Mouse (Mus musculus) neural tube, embryonic 11.5 days (tissue): ENCODE measurements at regions not wholly inside any gene's neighbourhood (a gene's known extent, or its start where the extent isn't known, plus 50 kb on each side); places are given as distances from the start of the nearest gene placed in this dataset.

ENCODE experiments used
- ATAC-seq: fragments of 200-750 bp; cut with Nextera tagmentation; 2 replicates; pipeline ENCODE4 v1.8.0; 2017; ENCODE audit warnings: moderate number of reproducible peaks, mild to moderate bottlenecking, moderate TSS enrichment, moderate library complexity; ENCODE audit not compliant: insufficient read depth, low FRiP score, low TSS enrichment
- DNase-seq: peaks from one replicate; pipeline ENCODE4 v3.0.0-alpha.2; 2015; ENCODE audit warnings: low spot score
- H3K27ac ChIP-seq: fragments of 300-500 bp; sonication (generic); 2 replicates; pipeline ENCODE4 v1.5.1; 2014; ENCODE audit warnings: low read depth, mild to moderate bottlenecking, low read length
- H3K27me3 ChIP-seq: fragments of 300-500 bp; sonication (generic); 2 replicates; pipeline ENCODE4 v1.6.1; 2014; ENCODE audit warnings: mild to moderate bottlenecking, low read length, mixed read lengths; ENCODE audit not compliant: control insufficient read depth, insufficient read depth
- H3K36me3 ChIP-seq: fragments of 300-500 bp; sonication (generic); 2 replicates; pipeline ENCODE4 v1.6.1; 2014; ENCODE audit warnings: mild to moderate bottlenecking, low read length, moderate library complexity, mixed read lengths; ENCODE audit not compliant: control insufficient read depth, insufficient read depth
- H3K4me1 ChIP-seq: fragments of 300-500 bp; sonication (generic); 2 replicates; pipeline ENCODE4 v1.6.1; 2014; ENCODE audit warnings: low read length, mixed read lengths; ENCODE audit not compliant: control insufficient read depth, insufficient read depth
- H3K4me2 ChIP-seq: fragments of 300-500 bp; sonication (generic); 2 replicates; pipeline ENCODE4 v1.6.1; 2014; ENCODE audit warnings: low read depth, mild to moderate bottlenecking, moderate library complexity
- H3K4me3 ChIP-seq: fragments of 300-500 bp; sonication (generic); 2 replicates; pipeline ENCODE4 v1.5.1; 2014; ENCODE audit warnings: low read depth, low read length
- H3K9ac ChIP-seq: fragments of 300-500 bp; sonication (generic); 2 replicates; pipeline ENCODE4 v1.6.1; 2014; ENCODE audit warnings: mild to moderate bottlenecking, low read length
- H3K9me3 ChIP-seq: fragments of 300-500 bp; sonication (generic); 2 replicates; pipeline ENCODE4 v1.6.1; 2016; ENCODE audit warnings: low read length; ENCODE audit not compliant: control insufficient read depth
- WGBS: fragments of 180-500 bp; shearing (Covaris S2); extraction: QIAGEN DNeasy Blood & Tissue Kit; methylation state at CpG from one replicate; pipeline ENCODE4 v1.1.7; 2014; 5-methylcytosine and 5-hydroxymethylcytosine counted together

DNA sequence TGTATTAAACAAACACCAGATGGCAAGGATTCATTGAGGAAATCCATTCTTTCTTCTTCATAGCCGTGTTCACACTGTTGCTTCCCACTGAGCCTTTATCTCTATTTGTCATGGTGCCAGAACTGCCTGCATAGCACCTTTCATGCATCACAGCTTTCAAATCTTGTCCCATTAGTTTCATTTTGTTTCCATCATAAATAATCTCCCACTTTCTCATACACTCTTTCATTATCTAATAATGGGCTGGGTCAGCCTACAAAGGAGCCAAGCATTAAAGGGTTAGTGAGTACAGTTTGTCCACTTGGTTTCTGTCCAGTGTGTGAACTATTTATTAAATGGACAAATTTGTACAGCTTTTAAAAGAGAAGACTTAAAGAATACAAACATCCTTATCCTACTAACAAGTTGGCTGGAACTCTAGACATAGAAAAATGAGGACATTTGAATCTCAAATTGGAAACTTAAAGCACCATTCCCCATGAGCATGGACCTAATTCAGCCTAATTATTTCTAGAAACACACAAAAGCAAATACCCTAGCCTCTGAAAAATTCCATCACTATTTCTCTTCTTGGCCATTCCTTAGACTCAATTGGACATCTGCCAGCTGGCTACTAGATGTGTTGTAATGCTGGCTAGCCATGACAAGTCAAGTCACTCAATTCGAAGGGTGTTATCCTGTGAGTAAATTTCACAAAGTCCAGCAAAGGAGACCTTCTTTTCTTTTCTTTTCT lies 589.8 kb downstream of the Gm43517 start:
- ATAC-seq: peak; percentile 64; the same call in 1 of the 2 replicates
- WGBS: 35% methylated on average over 2 of the region's 2 CpGs
- Histone ChIP-seq H3K4me3 (no peak overlapping the region), H3K4me2 (no peak overlapping the region), H3K27me3 (no peaks in the 10 kb centered on the region), H3K9ac (no peak overlapping the region), H3K36me3 (no peaks in the 10 kb centered on the region), H3K4me1 (0 out of 2 replicates have a peak, but pooled peaks cover 4% of the 10 kb centered on the region), H3K27ac (no peak overlapping the region), H3K9me3 (no peaks in the 10 kb centered on the region)
- DNase-seq: no peak

DNA sequence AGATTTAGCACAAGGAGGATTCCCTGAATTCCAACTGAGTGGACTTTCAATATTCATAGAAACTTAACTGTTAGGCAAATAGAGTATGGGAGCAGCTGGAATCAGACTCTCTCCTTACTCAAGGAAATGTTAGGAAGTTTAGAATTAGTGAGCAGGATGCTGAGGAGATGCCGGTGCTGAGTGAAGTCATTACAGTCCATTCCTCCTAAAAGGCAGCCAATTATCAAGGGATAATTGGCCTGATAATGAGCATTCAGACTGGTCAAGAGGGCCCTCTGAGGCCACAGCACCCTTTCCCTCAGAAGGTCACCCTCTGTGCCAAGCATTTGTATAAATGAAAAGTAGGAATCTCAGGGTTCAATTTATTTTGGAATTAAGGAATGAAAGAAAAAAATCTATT lies 590.6 kb downstream of the Gm43517 start:
- H3K4me2 ChIP-seq: no peak overlapping the region
- ATAC-seq (no peak), DNase-seq (no peak)
- WGBS: 34% methylated on average over 1 of the region's 1 CpGs
- H3K27ac ChIP-seq: no peak overlapping the region
- H3K4me3 ChIP-seq: no peak overlapping the region
- H3K9ac ChIP-seq: no peak overlapping the region
- 0 out of 2 replicates have a peak, but pooled peaks cover 4% of the 10 kb centered on the region for H3K4me1 ChIP-seq
- no peaks in the 10 kb centered on the region for H3K9me3 ChIP-seq
- H3K36me3 ChIP-seq: no peaks in the 10 kb centered on the region
- H3K27me3 ChIP-seq: no peaks in the 10 kb centered on the region

DNA sequence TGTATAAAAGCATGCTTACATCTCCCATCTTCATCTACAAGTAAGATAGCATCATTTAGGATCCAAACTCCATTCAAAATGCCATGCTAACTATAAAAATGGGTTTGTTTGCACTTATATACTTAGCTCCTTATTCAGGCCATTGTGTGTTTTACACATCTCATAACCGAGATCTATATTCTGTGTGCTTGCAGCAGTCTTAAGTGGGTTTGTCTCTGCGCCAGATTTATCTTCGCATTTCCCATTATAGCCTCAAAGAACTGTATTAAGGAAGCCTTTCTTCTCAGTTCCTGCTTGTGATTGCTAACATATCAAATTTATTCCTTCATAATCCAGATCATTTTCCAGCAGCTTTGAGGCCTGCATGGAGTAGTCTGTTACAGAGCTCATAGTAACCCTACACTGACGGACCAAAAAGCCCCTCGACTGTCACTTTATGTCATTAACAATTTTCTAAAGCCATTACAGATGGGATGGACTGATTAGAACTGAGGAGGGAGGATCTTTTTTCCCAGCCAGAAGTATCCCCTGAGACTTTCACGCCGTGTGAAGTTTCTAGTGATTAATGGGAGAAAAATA lies 607.6 kb downstream of the Gm43517 start:
- 61% methylated on average over 7 of the region's 7 CpGs for WGBS
- Histone ChIP-seq H3K4me3 (no peak overlapping the region), H3K27ac (no peak overlapping the region), H3K36me3 (no peaks in the 10 kb centered on the region), H3K4me1 (no peaks in the 10 kb centered on the region), H3K27me3 (no peaks in the 10 kb centered on the region), H3K9me3 (no peaks in the 10 kb centered on the region), H3K4me2 (no peak overlapping the region), H3K9ac (no peak overlapping the region)
- DNase-seq (no peak), ATAC-seq (no peak)

DNA sequence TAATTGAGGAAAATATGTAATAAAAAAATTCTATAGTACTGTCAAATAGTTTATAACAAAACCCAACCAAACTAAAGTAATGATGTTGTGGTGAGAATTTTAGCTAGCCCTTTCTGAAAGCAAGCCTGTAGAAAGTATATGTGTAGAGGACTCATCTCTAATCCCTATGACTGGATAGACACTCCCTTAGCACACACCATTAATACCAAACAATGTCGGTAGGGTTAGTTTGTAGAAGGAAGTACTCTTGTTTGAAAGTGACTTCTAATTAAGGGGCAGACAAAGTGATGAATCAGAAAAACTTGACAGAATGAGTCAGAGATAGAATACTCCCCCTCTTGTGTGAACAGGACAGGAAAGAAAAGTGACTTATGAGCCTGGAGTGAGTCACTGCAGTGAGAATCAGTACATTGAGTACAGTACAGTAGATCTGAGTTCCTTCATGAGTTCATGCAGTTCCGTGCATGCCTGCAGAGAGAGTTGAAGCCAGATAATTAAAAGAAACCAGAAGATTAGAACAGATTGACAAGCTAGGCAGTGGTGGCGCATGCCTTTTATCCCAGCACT lies 610.0 kb downstream of the Prkd1 start:
- H3K9me3 ChIP-seq: no peaks in the 10 kb centered on the region
- H3K27me3 ChIP-seq: no peaks in the 10 kb centered on the region
- WGBS: 87% methylated on average over 3 of the region's 3 CpGs
- ATAC-seq (no peak), DNase-seq (no peak)
- no peaks in the 10 kb centered on the region for H3K36me3 ChIP-seq
- no peak overlapping the region for H3K9ac ChIP-seq
- no peak overlapping the region for H3K27ac ChIP-seq
- H3K4me2 ChIP-seq: no peak overlapping the region
- H3K4me1 ChIP-seq: no peaks in the 10 kb centered on the region
- no peak overlapping the region for H3K4me3 ChIP-seq

DNA sequence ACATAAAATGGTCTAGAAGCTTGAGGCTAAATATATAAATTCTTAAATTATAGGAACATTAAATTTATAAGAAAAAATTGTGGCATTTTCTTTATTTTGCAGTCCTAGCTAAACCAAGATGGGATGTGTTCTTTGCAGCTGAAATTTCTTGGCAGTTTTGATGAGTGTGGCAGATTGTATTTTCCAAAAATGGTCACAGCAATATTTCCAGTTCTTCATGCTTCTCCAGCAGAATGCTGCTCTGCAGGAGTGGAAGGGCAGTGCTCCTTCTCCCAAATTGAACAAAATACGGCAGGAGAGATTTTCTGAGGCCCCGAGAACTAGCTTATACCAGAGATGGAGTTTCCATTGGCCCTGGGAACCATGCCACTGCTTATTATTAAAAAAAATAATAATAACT lies 587.6 kb downstream of the Prkd1 start:
- DNase-seq (no peak), ATAC-seq (no peak)
- Histone ChIP-seq H3K27ac (no peak overlapping the region), H3K9ac (no peak overlapping the region), H3K4me1 (no peaks in the 10 kb centered on the region), H3K4me3 (no peak overlapping the region), H3K36me3 (no peaks in the 10 kb centered on the region), H3K27me3 (no peaks in the 10 kb centered on the region), H3K9me3 (no peaks in the 10 kb centered on the region), H3K4me2 (no peak overlapping the region)
- WGBS: 88% methylated on average over 2 of the region's 2 CpGs

DNA sequence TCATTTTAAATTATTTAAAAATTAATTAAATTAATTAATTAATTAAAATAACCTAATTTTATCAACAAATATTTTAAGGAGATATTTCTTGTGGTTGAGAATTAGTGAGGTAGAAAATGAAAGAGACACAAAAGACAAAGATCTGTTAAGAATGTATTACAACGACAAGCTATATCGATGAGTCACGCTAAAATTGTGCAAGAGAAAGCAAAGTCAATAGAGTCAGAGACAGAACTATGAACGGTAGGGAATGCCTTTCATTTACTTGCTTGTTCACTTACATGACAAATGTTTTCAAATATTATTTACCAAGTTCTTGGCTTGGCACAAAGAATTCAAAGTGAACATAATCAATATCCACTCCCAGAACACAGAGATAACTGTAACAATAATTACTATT lies 582.5 kb downstream of the Prkd1 start:
- Histone ChIP-seq H3K27me3 (no peaks in the 10 kb centered on the region), H3K9me3 (no peaks in the 10 kb centered on the region), H3K4me2 (no peak overlapping the region), H3K4me1 (no peaks in the 10 kb centered on the region), H3K9ac (no peak overlapping the region), H3K36me3 (no peaks in the 10 kb centered on the region), H3K27ac (no peak overlapping the region), H3K4me3 (no peak overlapping the region)
- 92% methylated on average over 4 of the region's 4 CpGs for WGBS
- ATAC-seq (no peak), DNase-seq (no peak)

DNA sequence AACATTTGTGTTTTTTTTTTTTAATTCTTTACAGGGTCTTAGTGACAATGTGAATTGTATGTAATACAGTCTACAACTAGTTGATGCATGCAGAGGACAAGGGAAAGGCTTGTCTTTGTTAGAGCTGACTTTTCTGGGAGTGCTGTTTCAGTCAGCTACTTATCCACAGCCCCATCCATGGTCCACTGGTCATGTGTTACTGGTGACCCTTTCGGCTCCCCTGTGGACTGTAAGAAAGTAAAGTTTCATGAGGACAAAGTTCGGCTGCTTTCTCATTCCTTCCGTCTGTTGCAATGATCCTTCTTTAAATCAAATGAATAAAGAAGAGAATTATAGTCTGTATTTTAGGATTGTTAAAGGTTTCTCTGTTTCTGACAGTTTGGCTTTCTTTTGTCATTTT lies 577.1 kb downstream of the Prkd1 start:
- no peak overlapping the region for H3K27ac ChIP-seq
- H3K4me2 ChIP-seq: no peak overlapping the region
- WGBS: 54% methylated on average over 3 of the region's 3 CpGs
- H3K36me3 ChIP-seq: no peaks in the 10 kb centered on the region
- no peaks in the 10 kb centered on the region for H3K4me1 ChIP-seq
- no peaks in the 10 kb centered on the region for H3K9me3 ChIP-seq
- no peak overlapping the region for H3K4me3 ChIP-seq
- H3K9ac ChIP-seq: no peak overlapping the region
- no peak for DNase-seq
- ATAC-seq: no peak
- no peaks in the 10 kb centered on the region for H3K27me3 ChIP-seq

DNA sequence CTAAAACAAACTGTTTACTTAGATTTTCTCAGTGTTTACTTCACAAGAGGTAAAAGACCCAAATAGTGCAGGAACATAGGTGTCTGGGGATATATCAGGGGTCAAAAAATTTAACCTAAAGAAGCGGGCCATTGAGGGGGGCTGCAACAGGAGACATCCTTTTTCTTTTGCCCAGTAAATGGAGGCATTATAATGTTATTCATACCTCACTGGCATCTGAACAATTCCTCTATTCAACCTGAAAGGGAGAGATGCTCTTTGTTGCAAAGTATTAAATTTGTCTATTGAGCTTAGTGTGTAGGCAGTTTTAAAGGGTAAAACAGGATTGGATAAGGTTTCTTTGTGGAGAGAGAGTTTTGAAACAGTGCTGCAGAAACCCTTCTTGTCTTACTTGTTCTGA lies 576.5 kb downstream of the Prkd1 start:
- Histone ChIP-seq H3K36me3 (no peaks in the 10 kb centered on the region), H3K9me3 (no peaks in the 10 kb centered on the region), H3K27ac (no peak overlapping the region), H3K4me1 (no peaks in the 10 kb centered on the region), H3K9ac (no peak overlapping the region), H3K4me2 (no peak overlapping the region), H3K27me3 (no peaks in the 10 kb centered on the region), H3K4me3 (no peak overlapping the region)
- WGBS: 28% methylated on average over 1 of the region's 1 CpGs
- no peak for DNase-seq
- no peak for ATAC-seq

DNA sequence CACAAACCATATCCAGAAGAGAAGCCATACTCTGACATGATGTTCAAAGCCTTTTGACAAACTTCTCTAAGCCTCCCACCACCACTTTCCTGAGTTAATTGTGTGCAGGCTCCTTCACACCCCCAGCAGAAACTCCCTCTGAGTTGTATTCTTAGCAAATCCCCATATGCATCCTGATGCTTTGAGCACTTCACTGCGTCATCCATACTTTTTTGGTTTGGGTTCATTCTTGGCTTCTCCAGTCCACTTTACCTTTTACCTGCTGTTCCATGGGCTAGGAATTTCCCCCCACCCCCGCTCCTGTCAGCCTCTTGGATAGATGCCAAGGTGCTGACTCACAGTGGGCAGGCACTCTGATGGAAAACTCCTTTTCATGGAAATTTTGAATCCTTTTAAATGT lies 575.2 kb downstream of the Prkd1 start:
- no peak overlapping the region for H3K4me2 ChIP-seq
- no peaks in the 10 kb centered on the region for H3K27me3 ChIP-seq
- H3K9me3 ChIP-seq: no peaks in the 10 kb centered on the region
- 72% methylated on average over 2 of the region's 2 CpGs for WGBS
- no peak overlapping the region for H3K4me3 ChIP-seq
- ATAC-seq: no peak
- no peak for DNase-seq
- H3K9ac ChIP-seq: no peak overlapping the region
- no peaks in the 10 kb centered on the region for H3K36me3 ChIP-seq
- no peaks in the 10 kb centered on the region for H3K4me1 ChIP-seq
- no peak overlapping the region for H3K27ac ChIP-seq
